Mouse (Mus musculus) liver, embryonic 16.5 days (tissue): ENCODE measurements at regions not wholly inside any gene's neighbourhood (a gene's known extent, or its start where the extent isn't known, plus 50 kb on each side); places are given as distances from the start of the nearest gene placed in this dataset.

ENCODE experiments used
- ATAC-seq: fragments of 200-750 bp; cut with Nextera tagmentation; 2 replicates; pipeline ENCODE4 v1.8.0; 2017; ENCODE audit warnings: low read depth, mild to moderate bottlenecking, moderate number of reproducible peaks, moderate library complexity
- H3K27ac ChIP-seq: fragments of 300-500 bp; sonication (generic); 2 replicates; pipeline ENCODE4 v1.5.1; 2014; ENCODE audit warnings: mild to moderate bottlenecking, low read length
- H3K27me3 ChIP-seq: fragments of 300-500 bp; sonication (generic); 2 replicates; pipeline ENCODE4 v1.6.1; 2014; ENCODE audit warnings: low read depth, low read length, mixed read lengths; ENCODE audit not compliant: control insufficient read depth, insufficient read depth
- H3K36me3 ChIP-seq: fragments of 300-500 bp; sonication (generic); 2 replicates; pipeline ENCODE4 v1.6.1; 2014; ENCODE audit warnings: mild to moderate bottlenecking; ENCODE audit not compliant: control insufficient read depth, insufficient read depth
- H3K4me1 ChIP-seq: fragments of 300-500 bp; sonication (generic); 2 replicates; pipeline ENCODE4 v1.6.1; 2014; ENCODE audit warnings: low read depth, low read length, mixed read lengths; ENCODE audit not compliant: control insufficient read depth
- H3K4me2 ChIP-seq: fragments of 300-500 bp; sonication (generic); 2 replicates; pipeline ENCODE4 v1.6.1; 2014; ENCODE audit warnings: low read depth, low read length, mixed read lengths
- H3K4me3 ChIP-seq: fragments of 300-500 bp; sonication (generic); 2 replicates; pipeline ENCODE4 v1.5.1; 2014; ENCODE audit warnings: low read depth, mild to moderate bottlenecking, low read length
- H3K9ac ChIP-seq: fragments of 300-500 bp; sonication (generic); 2 replicates; pipeline ENCODE4 v1.6.1; 2014; ENCODE audit warnings: low read depth, low read length
- H3K9me3 ChIP-seq: fragments of 300-500 bp; sonication (generic); replicated peaks from 2 replicates; pipeline ENCODE4 v1.6.1; 2016; ENCODE audit warnings: low read length; ENCODE audit not compliant: control insufficient read depth
- WGBS: fragments of 180-500 bp; shearing (Covaris S2); extraction: QIAGEN DNeasy Blood & Tissue Kit; methylation state at CpG from one replicate; pipeline ENCODE4 v1.1.7; 2014; ENCODE audit not compliant: insufficient replicate concordance; 5-methylcytosine and 5-hydroxymethylcytosine counted together

DNA sequence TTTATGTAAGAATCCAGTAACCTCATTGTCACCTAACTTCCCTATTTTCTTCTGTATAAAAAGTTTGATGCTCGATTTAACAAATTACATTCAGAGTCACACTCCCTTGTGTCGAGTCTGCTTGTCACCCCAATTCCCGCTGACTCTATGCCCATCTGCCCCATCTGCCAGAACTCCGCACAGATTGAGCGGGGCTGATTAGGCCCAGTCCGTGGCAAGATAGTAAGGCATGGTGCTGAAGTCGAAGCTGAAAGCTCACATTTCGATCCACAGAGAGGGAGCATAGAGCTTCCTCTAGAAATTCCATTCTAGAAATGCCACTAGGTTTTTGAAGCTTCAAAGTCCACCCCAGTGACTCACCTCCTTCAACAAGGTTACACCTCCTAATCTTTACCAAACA is 210.7 kb upstream of the Akirin2 start:
- Histone ChIP-seq H3K4me1 (no peaks in the 10 kb centered on the region), H3K27ac (no peak overlapping the region), H3K9ac (no peak overlapping the region), H3K27me3 (no peaks in the 10 kb centered on the region), H3K36me3 (no peaks in the 10 kb centered on the region), H3K4me2 (no peak overlapping the region), H3K4me3 (no peak overlapping the region), H3K9me3 (no peaks in the 10 kb centered on the region)
- 75% methylated on average over 8 of the region's 8 CpGs for WGBS
- ATAC-seq: no peak

DNA sequence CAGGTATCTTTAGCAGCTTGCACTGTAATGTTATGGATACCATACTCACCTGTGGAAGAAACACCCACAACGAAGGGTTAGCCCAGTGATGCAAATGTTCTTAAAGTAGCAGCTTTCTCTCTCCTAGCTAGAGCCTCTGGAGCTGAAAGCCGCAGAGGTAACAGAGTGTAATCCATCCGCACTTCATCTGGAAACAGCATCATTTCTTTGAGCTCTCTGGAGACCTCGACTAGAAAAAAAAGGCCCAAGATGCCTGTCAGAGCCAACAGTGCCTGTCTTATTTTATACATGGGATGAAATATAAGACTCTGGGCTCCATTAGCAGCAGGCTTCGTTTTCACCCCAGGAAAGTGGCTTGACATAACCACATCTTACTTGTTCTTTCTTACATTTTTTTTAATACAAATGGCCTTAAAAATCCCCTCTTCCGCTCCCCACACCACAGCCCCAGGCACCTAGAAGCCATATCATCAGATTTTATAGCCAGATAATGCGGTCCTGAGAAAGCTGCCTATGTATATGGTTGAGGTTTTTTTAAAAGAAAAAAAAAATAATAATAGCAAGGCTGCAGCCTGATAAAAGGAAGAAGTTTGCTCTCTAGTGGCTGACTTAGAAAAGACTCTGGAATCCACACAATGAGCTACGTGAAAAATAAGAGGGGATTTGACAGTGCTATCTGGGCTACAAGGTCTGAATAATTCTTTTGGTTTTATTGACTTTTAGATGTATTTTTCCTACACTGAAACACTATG is 179.3 kb upstream of the Akirin2 start:
- H3K9me3 ChIP-seq: no peaks in the 10 kb centered on the region
- no peak overlapping the region for H3K4me2 ChIP-seq
- no peak overlapping the region for H3K27ac ChIP-seq
- H3K4me1 ChIP-seq: no peaks in the 10 kb centered on the region
- H3K4me3 ChIP-seq: no peak overlapping the region
- H3K27me3 ChIP-seq: no peaks in the 10 kb centered on the region
- WGBS: 48% methylated on average over 8 of the region's 8 CpGs
- H3K36me3 ChIP-seq: no peaks in the 10 kb centered on the region
- H3K9ac ChIP-seq: no peak overlapping the region
- no peak for ATAC-seq

DNA sequence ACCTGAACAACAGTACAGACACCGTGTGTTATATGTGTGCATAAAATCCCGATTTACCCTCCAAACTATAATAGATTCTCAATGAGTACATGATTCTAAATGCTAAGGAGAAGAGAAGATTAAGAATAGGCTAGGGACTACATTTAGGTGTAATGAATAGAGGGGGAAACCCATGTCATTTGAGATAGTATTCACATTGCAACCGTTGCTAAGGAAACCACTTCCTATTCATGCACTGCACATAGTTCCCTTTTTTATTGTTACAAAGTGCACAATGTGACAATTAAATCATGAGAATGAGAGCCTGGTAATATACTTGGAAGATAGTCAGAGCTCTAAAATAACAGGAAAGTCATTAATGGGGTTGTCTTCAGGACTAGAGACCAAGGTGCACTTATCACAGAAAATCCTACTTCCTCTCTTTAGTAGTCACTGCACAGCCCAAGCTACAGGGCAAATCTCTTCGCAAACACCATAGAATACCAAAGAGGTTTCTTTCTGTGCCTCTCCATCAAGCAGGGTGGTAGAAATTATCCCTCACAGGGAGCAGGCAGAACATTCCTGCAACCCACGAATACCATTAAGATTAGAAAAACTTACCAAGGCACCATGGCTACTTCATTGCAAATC is 164.3 kb upstream of the Akirin2 start:
- no peaks in the 10 kb centered on the region for H3K27me3 ChIP-seq
- H3K36me3 ChIP-seq: no peaks in the 10 kb centered on the region
- H3K27ac ChIP-seq: no peak overlapping the region
- H3K4me2 ChIP-seq: no peak overlapping the region
- H3K9me3 ChIP-seq: no peaks in the 10 kb centered on the region
- ATAC-seq: no peak
- H3K9ac ChIP-seq: no peak overlapping the region
- no peak overlapping the region for H3K4me3 ChIP-seq
- 44% methylated on average over 5 of the region's 5 CpGs for WGBS
- no peaks in the 10 kb centered on the region for H3K4me1 ChIP-seq

DNA sequence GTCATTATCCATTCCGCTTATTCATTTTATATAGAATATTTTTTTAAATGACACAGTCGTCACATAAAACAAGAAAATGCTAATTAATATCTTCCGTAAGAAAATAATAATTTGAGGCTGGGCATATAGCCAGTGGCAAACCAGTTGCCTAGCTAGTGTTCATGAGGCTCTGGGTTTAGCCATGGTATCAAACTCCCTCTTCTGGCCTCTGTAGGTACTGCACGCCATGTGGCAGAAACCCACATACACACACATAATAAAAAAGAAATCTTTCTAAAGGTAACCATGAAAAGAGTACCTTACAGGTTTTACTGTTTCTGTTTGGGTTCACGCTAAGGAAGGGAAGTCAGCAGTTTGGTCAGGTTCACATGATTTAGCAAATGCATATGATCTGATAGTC is 159.2 kb upstream of the Akirin2 start:
- Histone ChIP-seq H3K4me3 (no peak overlapping the region), H3K9ac (no peak overlapping the region), H3K4me2 (no peak overlapping the region), H3K27ac (no peak overlapping the region), H3K4me1 (no peaks in the 10 kb centered on the region), H3K36me3 (no peaks in the 10 kb centered on the region), H3K9me3 (no peaks in the 10 kb centered on the region), H3K27me3 (no peaks in the 10 kb centered on the region)
- WGBS: 74% methylated on average over 5 of the region's 5 CpGs
- ATAC-seq: no peak

GRCm38 (mm10) chr4:34403061-34403460 is 147.7 kb upstream of the Akirin2 start:
- WGBS: 82% methylated on average over 2 of the region's 2 CpGs
- Histone ChIP-seq H3K4me2 (no peak overlapping the region), H3K4me3 (no peak overlapping the region), H3K9ac (no peak overlapping the region), H3K9me3 (no peaks in the 10 kb centered on the region), H3K36me3 (no peaks in the 10 kb centered on the region), H3K27ac (no peak overlapping the region), H3K27me3 (no peaks in the 10 kb centered on the region), H3K4me1 (no peaks in the 10 kb centered on the region)
- no peak for ATAC-seq

- H3K4me2 ChIP-seq: no peak overlapping the region
- no peak overlapping the region for H3K4me3 ChIP-seq
- no peak overlapping the region for H3K27ac ChIP-seq
- no peaks in the 10 kb centered on the region for H3K27me3 ChIP-seq
- 54% methylated on average over 3 of the region's 3 CpGs for WGBS
- no peaks in the 10 kb centered on the region for H3K36me3 ChIP-seq
- ATAC-seq: no peak
- no peaks in the 10 kb centered on the region for H3K9me3 ChIP-seq
- H3K9ac ChIP-seq: no peak overlapping the region
- no peaks in the 10 kb centered on the region for H3K4me1 ChIP-seq
These were observed 143.6 kb upstream of the Akirin2 start for GRCm38 (mm10) chr4:34407181-34407580.

DNA sequence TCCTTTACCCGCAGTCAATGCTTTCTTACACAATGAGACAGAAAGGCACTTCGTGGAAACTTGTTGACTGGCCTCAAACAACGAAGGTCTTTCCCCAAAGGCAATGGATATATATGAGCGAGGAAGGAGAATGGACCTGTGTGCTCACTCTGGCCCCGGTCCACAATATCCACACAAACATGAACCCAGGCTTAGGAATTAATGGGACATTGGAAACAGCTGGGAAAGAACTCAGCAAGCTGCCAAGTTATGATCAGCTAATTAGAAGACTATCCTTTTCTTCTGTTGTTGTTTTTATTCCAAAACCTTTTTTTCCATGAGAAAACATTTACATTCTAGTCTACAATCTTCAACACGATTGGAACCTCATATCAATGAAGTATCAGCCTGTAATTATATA is 129.8 kb upstream of the Akirin2 start:
- Histone ChIP-seq H3K4me2 (no peak overlapping the region), H3K9ac (no peak overlapping the region), H3K27me3 (no peaks in the 10 kb centered on the region), H3K9me3 (no peaks in the 10 kb centered on the region), H3K4me1 (no peaks in the 10 kb centered on the region), H3K4me3 (no peak overlapping the region), H3K36me3 (no peaks in the 10 kb centered on the region), H3K27ac (no peak overlapping the region)
- WGBS: 59% methylated on average over 6 of the region's 6 CpGs
- no peak for ATAC-seq

DNA sequence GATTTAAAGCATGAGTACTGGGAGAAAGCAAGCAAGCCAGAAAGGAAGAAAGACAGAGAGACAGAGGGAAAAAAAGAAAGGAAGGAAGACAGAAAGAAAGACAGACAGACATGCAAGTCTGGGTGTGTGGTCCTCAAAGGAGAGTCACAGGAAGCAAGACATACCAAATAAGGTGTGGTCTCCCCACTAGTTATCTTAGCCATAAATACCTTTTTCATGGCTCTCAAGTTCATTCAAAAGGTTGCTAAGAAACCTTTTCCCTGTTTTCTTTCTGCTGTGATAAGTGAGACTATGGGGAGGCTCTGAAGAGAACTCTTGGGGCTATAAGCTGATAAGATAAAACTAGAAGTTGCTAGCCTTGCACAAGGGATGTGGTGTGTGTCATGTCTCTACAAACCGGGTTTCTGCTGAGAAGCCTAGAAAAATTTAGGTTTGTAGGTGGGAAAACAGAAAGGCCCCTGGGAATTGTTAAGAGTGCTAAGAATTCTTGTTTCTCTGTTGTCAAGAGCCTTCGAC is 126.5 kb upstream of the Akirin2 start:
- H3K9me3 ChIP-seq: no peaks in the 10 kb centered on the region
- H3K36me3 ChIP-seq: no peaks in the 10 kb centered on the region
- H3K4me1 ChIP-seq: no peaks in the 10 kb centered on the region
- no peak for ATAC-seq
- H3K4me3 ChIP-seq: no peak overlapping the region
- no peak overlapping the region for H3K9ac ChIP-seq
- 36% methylated on average over 2 of the region's 2 CpGs for WGBS
- no peak overlapping the region for H3K27ac ChIP-seq
- no peak overlapping the region for H3K4me2 ChIP-seq
- no peaks in the 10 kb centered on the region for H3K27me3 ChIP-seq

GRCm38 (mm10) chr4:34429003-34429402 is 121.7 kb upstream of the Akirin2 start:
- ATAC-seq: no peak
- Histone ChIP-seq H3K27me3 (no peaks in the 10 kb centered on the region), H3K36me3 (no peaks in the 10 kb centered on the region), H3K4me1 (no peaks in the 10 kb centered on the region), H3K4me2 (no peak overlapping the region), H3K4me3 (no peak overlapping the region), H3K9ac (no peak overlapping the region), H3K9me3 (no peaks in the 10 kb centered on the region), H3K27ac (no peak overlapping the region)
- WGBS: 56% methylated on average over 4 of the region's 4 CpGs
